Mouse (Mus musculus) spleen, postnatal 14 days (tissue): ENCODE data around the gene Ddx60.
"Not testable (repeated sequence)": the region's sequence is repeated elsewhere in the genome, so short reads cannot be mapped to it uniquely, and the experiment has no call there.

Source experiments
- DNase-seq, 2 experiments: peaks; one replicate each; pipeline ENCODE4 v3.0.0; 2021 to 2022; ENCODE audit warnings: low spot score in 2 of 2

Ddx60 gene

DNA sequence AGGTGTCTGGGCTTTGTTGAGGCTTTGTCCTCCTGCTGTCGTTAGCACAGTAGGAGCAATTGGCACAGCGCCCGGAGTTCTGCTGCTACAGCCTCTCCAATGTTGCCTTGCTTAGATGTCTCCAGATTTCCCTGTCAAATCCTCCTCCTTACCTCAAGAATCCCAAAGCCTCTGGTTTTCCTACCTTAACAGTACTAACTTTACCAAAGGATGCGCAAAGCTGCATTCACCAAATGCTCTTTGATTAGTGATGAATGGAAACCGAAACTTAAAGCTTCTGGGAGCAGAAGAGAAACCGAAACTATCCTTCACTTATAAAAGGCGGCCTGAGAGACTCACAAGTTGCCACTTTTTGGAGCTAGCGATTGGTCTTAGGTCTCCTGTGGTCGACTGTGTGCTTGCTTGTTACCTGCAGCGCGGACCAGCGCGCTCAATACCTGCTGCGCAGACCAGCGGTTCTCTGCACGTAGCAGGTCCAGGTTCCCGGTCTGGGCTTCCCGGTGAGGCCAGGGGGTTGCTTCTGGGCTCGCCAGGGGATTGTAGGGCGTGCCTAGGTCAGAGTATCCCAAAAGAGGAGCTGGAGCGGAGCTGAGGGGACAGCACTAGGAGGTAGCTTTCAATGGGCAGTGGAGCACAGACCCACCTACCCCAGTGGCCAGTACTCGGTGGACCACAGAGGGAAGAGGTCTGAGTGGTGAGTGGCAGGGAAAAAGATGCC, at the start of gene Ddx60:
Gene Ddx60, plus strand, starts transcription at position 311 of the 718 bp plus-strand sequence.
- DNase-seq = peak in 1 of 2 experiments; percentile 8

DNA sequence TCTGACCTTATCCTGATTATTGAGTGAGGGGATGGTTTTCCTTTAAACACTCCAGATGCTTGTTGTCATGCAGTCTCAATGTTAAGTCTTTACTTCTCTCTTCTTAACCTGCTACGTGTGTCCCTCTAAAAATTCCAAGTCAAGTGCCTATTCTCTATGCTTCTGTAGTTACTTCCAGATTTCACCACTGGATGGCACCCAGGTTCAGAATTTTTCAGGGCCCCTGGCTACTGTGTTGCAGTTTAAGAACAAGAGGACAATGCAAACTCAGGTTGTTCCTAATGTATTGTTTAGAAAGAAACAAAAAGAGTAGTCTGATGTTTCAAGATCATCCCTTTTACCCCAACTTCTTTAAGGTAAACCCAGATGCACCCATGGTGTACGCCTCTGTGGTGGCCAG, 33.8 kb upstream of the Ddx60 start:
- no peak for DNase-seq

GRCm38 (mm10) chr8:61896742-61897141, 31.1 kb upstream of the Ddx60 start:
- DNase-seq = no peak

DNA sequence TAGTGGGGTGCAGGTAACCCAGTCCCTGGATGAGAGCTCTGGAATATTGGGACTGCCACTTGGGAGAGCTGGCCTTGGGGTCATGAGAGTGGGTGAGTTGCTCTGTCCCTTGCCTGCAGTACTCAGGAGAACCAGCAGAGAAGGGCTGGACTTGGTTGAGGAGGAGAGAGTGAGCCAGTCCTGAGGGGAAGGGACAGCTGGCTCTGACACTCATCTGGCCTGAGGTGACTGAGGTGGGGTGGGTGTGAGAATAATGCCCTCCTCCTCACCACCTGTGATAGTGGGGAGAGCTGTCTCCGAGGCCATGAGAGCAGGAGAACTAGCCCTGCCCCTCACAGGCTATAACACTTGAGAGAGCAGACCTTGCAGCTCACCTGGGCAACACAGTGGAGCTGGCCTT, 30.5 kb upstream of the Ddx60 start:
- DNase-seq = no peak

DNA sequence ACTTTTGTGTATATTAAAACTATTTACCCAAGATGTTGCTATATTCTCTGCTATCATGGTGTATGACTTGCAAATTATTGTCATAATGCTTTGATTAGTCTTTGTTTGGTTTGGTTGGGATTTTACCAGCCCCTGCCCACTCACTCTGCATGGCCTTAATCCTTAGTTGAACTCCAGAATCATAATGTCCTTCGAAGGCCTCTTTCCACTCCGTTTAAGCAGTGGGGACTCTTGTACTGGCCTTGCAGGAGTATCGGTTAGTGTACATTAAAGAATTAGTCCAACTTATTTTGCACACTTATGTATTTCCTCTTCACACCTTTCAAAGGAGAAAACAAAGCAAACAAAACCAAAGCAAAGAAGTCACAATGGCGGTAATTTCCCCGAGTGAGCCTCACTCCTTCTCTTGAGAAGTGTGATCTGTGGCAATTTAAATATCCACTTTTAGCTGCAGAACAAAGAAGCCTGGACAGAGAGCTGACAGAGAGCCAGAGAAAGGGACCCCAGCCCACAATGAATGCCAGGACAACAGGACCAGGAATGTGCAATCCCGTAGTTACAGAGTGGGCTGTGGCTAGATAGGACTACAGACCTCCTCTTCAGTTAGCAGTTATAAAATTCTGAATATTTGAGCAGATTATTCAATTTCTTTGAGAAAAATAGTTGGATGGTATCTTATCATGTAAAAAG, 26.7 kb upstream of the Ddx60 start:
- no peak for DNase-seq

DNA sequence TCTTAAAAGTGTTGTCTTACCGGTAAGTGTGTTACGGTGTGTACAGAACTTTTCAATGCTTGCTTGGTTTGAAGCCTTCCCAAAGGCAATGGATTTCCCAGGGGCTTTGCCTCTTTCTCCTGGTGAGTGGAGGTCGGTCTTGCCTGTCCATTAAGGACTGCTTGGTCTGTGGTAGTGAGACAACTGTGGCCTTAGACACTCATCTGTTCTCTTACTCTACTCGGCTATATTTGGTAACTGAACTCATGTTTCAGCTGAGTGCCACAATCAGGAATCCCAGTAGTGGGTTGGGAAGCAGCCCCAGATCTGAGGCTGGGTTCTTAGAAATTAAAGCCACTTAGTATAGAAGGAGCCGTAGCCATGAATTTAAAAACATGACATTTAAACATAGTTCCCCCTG, 25.4 kb upstream of the Ddx60 start, which contains the start of gene Palld:
Gene Palld, minus strand, starts transcription at position 170 of the 400 bp plus-strand sequence.
- no peak for DNase-seq

- DNase-seq = no peak
Measured at GRCm38 (mm10) chr8:61908303-61909215, 19.3 kb upstream of the Ddx60 start.

- no peak for DNase-seq
Measured at GRCm38 (mm10) chr8:61909313-61909712, 18.6 kb upstream of the Ddx60 start.

- no peak for DNase-seq
Measured at GRCm38 (mm10) chr8:61912817-61913216, 15.1 kb upstream of the Ddx60 start.

GRCm38 (mm10) chr8:61913957-61914356, 13.9 kb upstream of the Ddx60 start:
- DNase-seq = no peak

DNA sequence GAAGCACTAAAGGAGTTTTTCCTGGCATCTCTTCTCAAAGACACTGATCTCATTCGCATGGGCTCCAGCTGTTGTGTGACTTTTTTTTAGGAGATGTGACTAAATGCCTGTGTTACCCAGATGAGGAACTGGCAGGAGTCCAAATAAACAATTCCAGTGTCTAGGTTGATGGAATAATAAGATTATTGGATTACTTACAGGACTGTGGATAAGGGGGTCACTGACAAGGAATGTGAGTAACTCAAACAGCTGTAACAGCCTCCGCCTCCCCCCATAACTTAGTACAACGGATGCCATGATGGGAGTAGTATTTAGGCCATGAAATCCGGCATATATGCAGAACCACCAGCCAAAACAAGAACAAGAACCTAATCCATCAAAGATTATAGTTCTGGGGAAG, 10.6 kb upstream of the Ddx60 start:
- DNase-seq = no peak

DNA sequence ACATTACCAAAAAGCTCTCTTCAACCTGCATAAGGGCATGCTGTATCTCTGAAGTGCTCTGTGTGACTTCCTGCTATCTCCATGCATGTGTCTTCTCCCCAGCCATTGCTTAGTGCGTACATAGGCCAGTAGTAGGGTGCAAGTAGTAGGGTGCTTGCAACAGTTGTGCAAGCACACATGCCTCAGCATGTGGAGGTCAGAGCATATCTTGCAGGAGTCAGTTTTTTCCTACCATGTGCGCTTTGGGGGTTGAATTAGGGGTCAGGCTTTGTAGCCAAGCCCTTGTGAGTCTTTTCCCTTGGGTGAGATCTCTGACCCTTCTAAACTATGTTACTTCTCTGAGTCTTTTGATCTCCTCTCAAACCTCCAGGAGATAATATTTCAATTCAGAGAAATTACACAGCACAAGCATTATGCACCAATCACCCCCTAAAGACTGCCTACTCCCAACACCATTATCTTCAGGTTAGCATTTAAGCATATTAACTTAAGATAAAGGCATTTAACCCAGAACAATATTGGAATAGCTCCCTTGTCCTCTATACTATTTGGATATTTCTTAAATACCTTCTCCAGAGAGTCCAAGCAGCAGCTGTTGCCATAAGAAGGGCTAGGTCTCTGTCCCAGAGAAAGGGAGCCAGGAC, 8.6 kb upstream of the Ddx60 start:
- DNase-seq = no peak

DNA sequence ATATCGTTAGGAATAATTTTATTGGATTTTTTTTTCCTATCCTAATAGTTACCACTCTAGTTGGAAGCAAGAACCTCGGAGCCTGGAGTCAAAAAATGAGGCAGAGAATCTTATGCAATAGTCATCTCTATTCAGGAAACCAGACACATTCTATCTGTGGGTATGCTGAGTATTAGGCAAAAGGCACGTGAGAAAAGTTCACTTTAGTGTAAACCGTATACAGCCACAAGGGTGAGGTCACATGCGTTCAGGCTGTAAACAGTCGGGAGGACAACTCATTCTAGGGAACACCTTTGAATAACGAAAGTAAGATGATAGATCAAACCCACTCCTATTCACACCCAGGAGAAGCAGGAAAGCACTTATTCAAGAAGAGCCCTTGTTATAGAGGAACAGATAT, 7.5 kb upstream of the Ddx60 start:
- DNase-seq = no peak

GRCm38 (mm10) chr8:61921454-61922054, 6.3 kb upstream of the Ddx60 start:
- no peak for DNase-seq

- DNase-seq = no peak
Measured at GRCm38 (mm10) chr8:61924518-61924917, 3.4 kb upstream of the Ddx60 start.

GRCm38 (mm10) chr8:61933243-61933642, 5.4 kb downstream of the Ddx60 start:
- no peak for DNase-seq

GRCm38 (mm10) chr8:61937576-61937975, 9.7 kb downstream of the Ddx60 start:
- DNase-seq = no peak

GRCm38 (mm10) chr8:61964591-61965375, 36.9 kb downstream of the Ddx60 start:
- DNase-seq = not testable (repeated sequence)

DNA sequence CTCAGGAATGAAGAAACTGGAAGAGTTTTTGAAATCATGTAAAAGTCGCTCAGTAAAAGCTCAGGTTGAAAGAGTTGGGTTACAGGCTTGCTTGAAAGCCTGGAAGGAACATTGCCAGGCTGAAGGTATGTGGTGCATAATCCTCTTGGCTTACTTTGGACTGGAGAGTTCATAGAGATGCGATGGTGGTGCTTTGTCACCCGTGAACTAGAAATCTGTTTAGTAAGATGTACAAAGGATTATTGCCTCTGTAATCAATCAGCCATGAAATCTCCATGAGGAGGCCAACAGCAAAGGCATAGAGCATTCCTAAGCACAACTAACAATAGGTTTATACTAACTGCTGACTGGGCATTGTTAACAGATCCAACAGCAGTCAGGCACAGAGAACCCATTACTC, 41.7 kb downstream of the Ddx60 start:
- DNase-seq = no peak

GRCm38 (mm10) chr8:61984941-61985340, 57.1 kb downstream of the Ddx60 start:
- no peak for DNase-seq
